9 mouse cellular contexts compared by ENCODE assay signal in genomic region chr7:19024581-19025255, GRCm38 (mm10). TPM values are rescaled to one million over a fixed set of nuclear protein-coding genes. Genes with fewer than 3 reads are reported as not detected.
DNase-seq lines count a peak whose midpoint lies in the region; ATAC-seq and TF ChIP-seq lines count a peak whose summit lies in the region.
"Had no signal": no experiment of that assay in that cellular context is flagged by ENCODE, and none has a peak within 500 bp of the region (broad histone marks: within the 10 kb centered on the region; RNA-seq: fewer than 3 reads in every experiment).

No protein-coding gene starts in this region.

- no peak for TF ChIP-seq POLR2A in cerebellum, adult 2 months (IDR thresholded peaks at IDR 0.05; ENCODE audit: borderline replicate concordance, insufficient read depth, low read length)

- 1% methylated on average over 36 of the region's 36 CpGs for WGBS in cerebellum, adult 2 months
- 2% methylated on average over 36 of the region's 36 CpGs for whole genome bisulfite sequencing in midbrain, embryonic 13.5 days

- H3K27ac ChIP-seq in cerebellum, adult 2 months (ENCODE audit: insufficient read depth, low read length): no peak overlapping the region
- peak overlapping the region; percentile 56 for H3K27ac ChIP-seq in midbrain, embryonic 13.5 days

- H3K4me2 ChIP-seq in midbrain, embryonic 13.5 days (replicated peaks): peak overlapping the region; percentile 93

- TF ChIP-seq CTCF in cerebellum, adult 2 months (IDR thresholded peaks at IDR 0.05; ENCODE audit: borderline replicate concordance, insufficient read depth, low read depth, low read length): no peak

- peak in 1 of 2 experiments; percentile 38 for DNase-seq in cerebellum, adult 2 months
- no peak for DNase-seq in cerebellum, postnatal 10 days
- peak; percentile 32 for DNase-seq in 3T3-L1 (ENCODE audit: low read depth, low spot score)
- DNase-seq in cerebellum, adult 9-10 months: peak; percentile 73
- DNase-seq in kidney, postnatal 4 days: peak; percentile 45 to 61
- no peak for DNase-seq in left cerebral cortex, adult 9 months (ENCODE audit: low spot score in 2 of 2)

- H3K9me3 ChIP-seq in midbrain, embryonic 13.5 days: no peaks in the 10 kb centered on the region

- peak; percentile 17 for ATAC-seq in granulocyte monocyte progenitor cell, adult 5-6 weeks (replicated peaks; ENCODE audit: poor library complexity, severe bottlenecking)
- ATAC-seq in midbrain, embryonic 13.5 days: peak; percentile 79

- peak overlapping the region; percentile 92 for H3K9ac ChIP-seq in midbrain, embryonic 13.5 days (replicated peaks)

- H3K27me3 ChIP-seq in cerebellum, adult 2 months (ENCODE audit: control insufficient read depth, insufficient read depth, low read length): peaks cover 3% of the 10 kb centered on the region; the same call in 1 of the 2 replicates
- H3K27me3 ChIP-seq in midbrain, embryonic 13.5 days: peaks cover 40% of the 10 kb centered on the region

- H3K4me1 ChIP-seq in cerebellum, adult 2 months (ENCODE audit: control insufficient read depth, insufficient read depth, low read length): no peaks in the 10 kb centered on the region
- H3K4me1 ChIP-seq in midbrain, embryonic 13.5 days (replicated peaks): peaks cover 22% of the 10 kb centered on the region

- H3K36me3 ChIP-seq in midbrain, embryonic 13.5 days: peaks cover 12% of the 10 kb centered on the region

- peak overlapping the region; percentile 59 for H3K4me3 ChIP-seq in cerebellum, adult 2 months (replicated peaks; ENCODE audit: insufficient read depth, low read depth, low read length)
- peak overlapping the region; percentile 95 for H3K4me3 ChIP-seq in midbrain, embryonic 13.5 days (replicated peaks)

RNA-seq across cellular contexts. Expression of gene Sympk, which starts 0.5 kb away (rescaled TPM):
- polyA plus RNA-seq in cerebellum, adult 2 months (2012; rRNA removed): 112 and 113 TPM in 2 replicates
- total RNA-seq in granulocyte monocyte progenitor cell, adult 5-6 weeks (2014; fragmentation: Nextera tagmentation): 79.9 and 98.6 TPM in 2 replicates
- 38.5 and 46.7 TPM in 2 replicates for total RNA-seq in granulocyte monocyte progenitor cell, adult 5-6 weeks (2017)
- polyA plus RNA-seq in midbrain, embryonic 13.5 days (2015; fragmentation: Nextera tagmentation; extraction: Ambion mirVana): 31.8 and 37.2 TPM in 2 replicates

RNA-seq across cellular contexts. Expression of gene Foxa3, which starts 1.4 kb away (rescaled TPM):
- not detected in 2 replicates for polyA plus RNA-seq in cerebellum, adult 2 months (2012; rRNA removed)
- total RNA-seq in granulocyte monocyte progenitor cell, adult 5-6 weeks (2014; fragmentation: Nextera tagmentation): not detected in 2 replicates
- not detected in 2 replicates for total RNA-seq in granulocyte monocyte progenitor cell, adult 5-6 weeks (2017)
- not detected in 2 replicates for polyA plus RNA-seq in midbrain, embryonic 13.5 days (2015; fragmentation: Nextera tagmentation; extraction: Ambion mirVana)
- total RNA-seq: left cerebral cortex, postnatal 14 days had no signal

RNA-seq across cellular contexts. Expression of gene Irf2bp1, which starts 20.9 kb away (rescaled TPM):
- polyA plus RNA-seq in cerebellum, adult 2 months (2012; rRNA removed): 37.7 and 41.5 TPM in 2 replicates
- total RNA-seq in granulocyte monocyte progenitor cell, adult 5-6 weeks (2014; fragmentation: Nextera tagmentation): 14.5 and 24.3 TPM in 2 replicates
- total RNA-seq in granulocyte monocyte progenitor cell, adult 5-6 weeks (2017): 8.4 and 17.5 TPM in 2 replicates
- polyA plus RNA-seq in midbrain, embryonic 13.5 days (2015; fragmentation: Nextera tagmentation; extraction: Ambion mirVana): 21.6 and 29.4 TPM in 2 replicates

RNA-seq across cellular contexts. Expression of gene Rsph6a, which starts 29.8 kb away (rescaled TPM):
- 0.10 TPM in 1 of 2 replicates, not detected in the other for polyA plus RNA-seq in cerebellum, adult 2 months (2012; rRNA removed)
- not detected in 2 replicates for total RNA-seq in granulocyte monocyte progenitor cell, adult 5-6 weeks (2014; fragmentation: Nextera tagmentation)
- total RNA-seq in granulocyte monocyte progenitor cell, adult 5-6 weeks (2017): not detected in 2 replicates
- polyA plus RNA-seq in midbrain, embryonic 13.5 days (2015; fragmentation: Nextera tagmentation; extraction: Ambion mirVana): 0.09 TPM in 1 of 2 replicates, not detected in the other

RNA-seq across cellular contexts. Expression of gene Mypop, which starts 33.7 kb away (rescaled TPM):
- polyA plus RNA-seq in cerebellum, adult 2 months (2012; rRNA removed): 52.6 and 55.3 TPM in 2 replicates
- not detected in 2 replicates for total RNA-seq in granulocyte monocyte progenitor cell, adult 5-6 weeks (2014; fragmentation: Nextera tagmentation)
- total RNA-seq in granulocyte monocyte progenitor cell, adult 5-6 weeks (2017): 0.82 TPM in 1 of 2 replicates, not detected in the other
- polyA plus RNA-seq in midbrain, embryonic 13.5 days (2015; fragmentation: Nextera tagmentation; extraction: Ambion mirVana): 3.8 and 4.2 TPM in 2 replicates

Comparison
In these comparisons a context has a peak if more than half of its experiments do, and no peak if none do; other contexts are left out.
1. DNase-seq: peak in 3T3-L1 (single experiment), cerebellum, adult 9-10 months (single experiment) and kidney, postnatal 4 days (2 of 2); none in cerebellum, postnatal 10 days (0 of 2) and left cerebral cortex, adult 9 months (0 of 2).